Mouse (Mus musculus): ENCODE measurements around the gene Cox6b1. TPM values are rescaled to one million over a fixed set of nuclear protein-coding genes. Genes with fewer than 3 reads are reported as not detected.
A peak's percentile ranks its signal among the peaks of the same experiment; 100 is the strongest.

Cox6b1 gene
- polyA plus RNA-seq, 1 experiment from 2014 or later, result 1,014 TPM

- ATAC-seq (ENCODE audit: insufficient read depth, low FRiP score, low read depth), result no peak
- H3K27me3 ChIP-seq (replicated peaks), result peaks cover 45% of the 10 kb centered on the region
- no peaks in the 10 kb centered on the region for H3K36me3 ChIP-seq
- peaks cover 15% of the 10 kb centered on the region; the same call in 1 of the 2 replicates for H3K4me1 ChIP-seq
- H3K4me2 ChIP-seq, result peak overlapping the region; percentile 11; the same call in 1 of the 2 replicates
- no peak overlapping the region for H3K9ac ChIP-seq
- H3K4me3 ChIP-seq (replicated peaks), result no peak overlapping the region
- H3K9me3 ChIP-seq, result no peaks in the 10 kb centered on the region
- WGBS, result 5% methylated on average over 26 of the region's 27 CpGs
- H3K27ac ChIP-seq, result no peak overlapping the region
These were observed 7.9 kb upstream of the Cox6b1 start for GRCm38 (mm10) chr7:30633762-30634412.

- no peak for ATAC-seq (ENCODE audit: insufficient read depth, low FRiP score, low read depth)
- Histone ChIP-seq H3K9me3 (no peaks in the 10 kb centered on the region), H3K4me1 (peaks cover 12% of the 10 kb centered on the region), H3K4me2 (no peak overlapping the region), H3K36me3 (peaks cover 4% of the 10 kb centered on the region; the same call in 1 of the 2 replicates), H3K27ac (no peak overlapping the region), H3K9ac (no peak overlapping the region), H3K27me3 (replicated peaks) (peaks cover 21% of the 10 kb centered on the region), H3K4me3 (replicated peaks) (no peak overlapping the region)
These were observed 3.1 kb upstream of the Cox6b1 start for GRCm38 (mm10) chr7:30629013-30629412.

GRCm38 (mm10) chr7:30626647-30627046 is 696 bp upstream of the Cox6b1 start:
- no peak overlapping the region for H3K4me3 ChIP-seq (replicated peaks)
- H3K4me1 ChIP-seq, result peaks cover 8% of the 10 kb centered on the region
- H3K9me3 ChIP-seq, result no peaks in the 10 kb centered on the region
- 83% methylated on average over 5 of the region's 5 CpGs for WGBS
- H3K27me3 ChIP-seq (replicated peaks), result no peaks in the 10 kb centered on the region
- no peak overlapping the region; the same call in 1 of the 2 replicates for H3K4me2 ChIP-seq
- no peak overlapping the region for H3K27ac ChIP-seq
- peaks cover 17% of the 10 kb centered on the region for H3K36me3 ChIP-seq
- no peak for ATAC-seq (ENCODE audit: insufficient read depth, low FRiP score, low read depth)
- no peak overlapping the region for H3K9ac ChIP-seq

GRCm38 (mm10) chr7:30619202-30619601 is 6.7 kb downstream of the Cox6b1 start:
- Histone ChIP-seq H3K4me2 (no peak overlapping the region), H3K27ac (no peak overlapping the region), H3K9ac (no peak overlapping the region), H3K36me3 (peaks cover 45% of the 10 kb centered on the region), H3K27me3 (replicated peaks) (no peaks in the 10 kb centered on the region), H3K4me1 (no peaks in the 10 kb centered on the region), H3K9me3 (no peaks in the 10 kb centered on the region), H3K4me3 (replicated peaks) (no peak overlapping the region)
- 91% methylated on average over 3 of the region's 3 CpGs for WGBS
- ATAC-seq (ENCODE audit: insufficient read depth, low FRiP score, low read depth), result no peak

- H3K27me3 ChIP-seq (replicated peaks), result no peaks in the 10 kb centered on the region
- H3K4me2 ChIP-seq, result no peak overlapping the region
- 93% methylated on average over 9 of the region's 9 CpGs for WGBS
- no peak overlapping the region for H3K27ac ChIP-seq
- H3K9me3 ChIP-seq, result no peaks in the 10 kb centered on the region
- ATAC-seq (ENCODE audit: insufficient read depth, low FRiP score, low read depth), result no peak
- H3K9ac ChIP-seq, result no peak overlapping the region
- peaks cover 44% of the 10 kb centered on the region for H3K36me3 ChIP-seq
- no peaks in the 10 kb centered on the region for H3K4me1 ChIP-seq
- no peak overlapping the region for H3K4me3 ChIP-seq (replicated peaks)
These were observed 7.3 kb downstream of the Cox6b1 start for GRCm38 (mm10) chr7:30618658-30619057.

- no peaks in the 10 kb centered on the region for H3K9me3 ChIP-seq
- peaks cover 32% of the 10 kb centered on the region for H3K36me3 ChIP-seq
- H3K4me3 ChIP-seq (replicated peaks), result no peak overlapping the region
- H3K4me1 ChIP-seq, result no peaks in the 10 kb centered on the region
- H3K27me3 ChIP-seq (replicated peaks), result no peaks in the 10 kb centered on the region
- no peak overlapping the region for H3K9ac ChIP-seq
- no peak overlapping the region for H3K27ac ChIP-seq
- 53% methylated on average over 5 of the region's 5 CpGs for WGBS
- no peak overlapping the region for H3K4me2 ChIP-seq
- no peak for ATAC-seq (ENCODE audit: insufficient read depth, low FRiP score, low read depth)
These were observed 10.7 kb downstream of the Cox6b1 start for GRCm38 (mm10) chr7:30615049-30615760.

- no peaks in the 10 kb centered on the region for H3K27me3 ChIP-seq (replicated peaks)
- no peaks in the 10 kb centered on the region for H3K9me3 ChIP-seq
- WGBS, result 64% methylated on average over 2 of the region's 2 CpGs
- no peak overlapping the region for H3K9ac ChIP-seq
- H3K4me3 ChIP-seq (replicated peaks), result no peak overlapping the region
- H3K4me1 ChIP-seq, result no peaks in the 10 kb centered on the region
- H3K36me3 ChIP-seq, result peaks cover 31% of the 10 kb centered on the region
- no peak for ATAC-seq (ENCODE audit: insufficient read depth, low FRiP score, low read depth)
- no peak overlapping the region for H3K4me2 ChIP-seq
- H3K27ac ChIP-seq, result no peak overlapping the region
These were observed 11.5 kb downstream of the Cox6b1 start for GRCm38 (mm10) chr7:30614454-30614853.

- WGBS, result 23% methylated on average over 14 of the region's 14 CpGs
- Histone ChIP-seq H3K36me3 (peaks cover 23% of the 10 kb centered on the region), H3K4me2 (no peak overlapping the region), H3K9me3 (no peaks in the 10 kb centered on the region), H3K4me3 (replicated peaks) (no peak overlapping the region), H3K27ac (no peak overlapping the region), H3K4me1 (no peaks in the 10 kb centered on the region), H3K27me3 (replicated peaks) (no peaks in the 10 kb centered on the region), H3K9ac (no peak overlapping the region)
- ATAC-seq (ENCODE audit: insufficient read depth, low FRiP score, low read depth), result peak; percentile 70
These were observed 12.3 kb downstream of the Cox6b1 start for GRCm38 (mm10) chr7:30613529-30614112.

- Histone ChIP-seq H3K9ac (no peak within 1 kb of the TSS), H3K27ac (no peak within 1 kb of the TSS), H3K36me3 (peaks cover 17% of the 10 kb centered on the region), H3K9me3 (no peaks in the 10 kb centered on the region), H3K4me1 (no peaks in the 10 kb centered on the region), H3K4me3 (replicated peaks) (no peak within 1 kb of the TSS), H3K27me3 (replicated peaks) (no peaks in the 10 kb centered on the region), H3K4me2 (no peak within 1 kb of the TSS)
- ATAC-seq (ENCODE audit: insufficient read depth, low FRiP score, low read depth), result peak; percentile 24; the same call in 1 of the 2 replicates
- 57% methylated on average over 8 of the region's 8 CpGs for WGBS
These were observed 13.1 kb downstream of the Cox6b1 start, which contains the start of gene Upk1a for GRCm38 (mm10) chr7:30612654-30613402. Gene Upk1a (minus strand): TSS chr7:30612847.

- no peaks in the 10 kb centered on the region for H3K9me3 ChIP-seq
- H3K27me3 ChIP-seq (replicated peaks), result no peaks in the 10 kb centered on the region
- no peak overlapping the region for H3K27ac ChIP-seq
- ATAC-seq (ENCODE audit: insufficient read depth, low FRiP score, low read depth), result peak; percentile 51; the same call in 1 of the 2 replicates
- H3K36me3 ChIP-seq, result no peaks in the 10 kb centered on the region
- H3K9ac ChIP-seq, result no peak overlapping the region
- 45% methylated on average over 7 of the region's 7 CpGs for WGBS
- H3K4me3 ChIP-seq (replicated peaks), result no peak overlapping the region
- H3K4me1 ChIP-seq, result no peaks in the 10 kb centered on the region
- H3K4me2 ChIP-seq, result no peak overlapping the region
These were observed 15.9 kb downstream of the Cox6b1 start for GRCm38 (mm10) chr7:30610043-30610442.

GRCm38 (mm10) chr7:30608476-30608875 is 17.5 kb downstream of the Cox6b1 start:
- Histone ChIP-seq H3K4me3 (replicated peaks) (no peak overlapping the region), H3K9ac (no peak overlapping the region), H3K4me1 (no peaks in the 10 kb centered on the region), H3K9me3 (no peaks in the 10 kb centered on the region), H3K36me3 (no peaks in the 10 kb centered on the region), H3K4me2 (no peak overlapping the region), H3K27ac (no peak overlapping the region), H3K27me3 (replicated peaks) (no peaks in the 10 kb centered on the region)
- WGBS, result 55% methylated on average over 14 of the region's 16 CpGs
- ATAC-seq (ENCODE audit: insufficient read depth, low FRiP score, low read depth), result no peak

All from stomach, embryonic 15.5 days (tissue).